Mouse (Mus musculus): ENCODE results near the gene Cd2ap.
"Not testable (repeated sequence)": the region's sequence is repeated elsewhere in the genome, so short reads cannot be mapped to it uniquely, and the experiment has no call there.

Gene Cd2ap

GRCm38 (mm10) chr17:42876001-42876903, at the start of gene Cd2ap:
Gene Cd2ap, minus strand, starts transcription at chr17:42876665.
- DNase-seq (ENCODE audit: low spot score in 2 of 2), result peak; percentile 97 to 99

DNA sequence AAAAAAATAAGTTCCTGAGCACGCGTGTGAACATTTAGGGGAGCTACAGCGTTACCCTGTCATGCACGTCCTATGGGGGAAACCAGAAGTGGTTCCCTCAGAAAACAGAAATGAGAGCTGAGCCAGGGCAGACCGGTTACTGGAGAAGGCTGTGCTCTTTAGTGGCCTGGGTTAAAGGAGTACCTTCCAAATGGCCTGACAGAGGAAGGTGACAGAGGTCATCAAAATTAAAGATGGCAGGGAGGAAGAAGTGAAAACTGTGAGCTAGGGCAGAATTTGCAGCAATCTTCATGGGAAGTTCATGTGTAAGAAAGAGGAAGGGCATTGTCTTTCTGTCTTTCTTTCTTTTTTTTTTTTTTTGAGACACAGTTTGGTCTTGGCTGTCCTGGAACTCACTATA, 48.3 kb upstream of the Cd2ap start:
- DNase-seq (ENCODE audit: low spot score in 2 of 2), result no peak

DNA sequence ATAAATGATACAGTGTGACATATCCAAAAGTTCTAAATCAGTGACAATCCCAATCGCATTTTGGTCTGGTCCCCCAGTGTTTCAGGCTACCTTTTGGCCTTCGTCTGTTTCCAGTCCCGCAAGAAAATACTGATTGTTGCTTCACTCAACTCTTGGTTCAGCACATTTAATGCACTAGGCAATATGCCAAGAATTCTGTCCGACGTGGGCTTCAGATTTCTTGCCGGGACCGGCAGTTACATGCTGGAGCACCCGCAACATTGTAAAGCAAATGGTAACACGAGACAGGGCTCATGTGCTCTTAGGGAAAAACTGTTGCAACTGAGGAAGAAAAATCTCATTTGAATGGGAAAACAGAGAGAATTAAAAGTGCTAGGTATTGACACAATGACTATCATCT, 42.3 kb upstream of the Cd2ap start:
- DNase-seq (ENCODE audit: low spot score in 2 of 2), result no peak

DNA sequence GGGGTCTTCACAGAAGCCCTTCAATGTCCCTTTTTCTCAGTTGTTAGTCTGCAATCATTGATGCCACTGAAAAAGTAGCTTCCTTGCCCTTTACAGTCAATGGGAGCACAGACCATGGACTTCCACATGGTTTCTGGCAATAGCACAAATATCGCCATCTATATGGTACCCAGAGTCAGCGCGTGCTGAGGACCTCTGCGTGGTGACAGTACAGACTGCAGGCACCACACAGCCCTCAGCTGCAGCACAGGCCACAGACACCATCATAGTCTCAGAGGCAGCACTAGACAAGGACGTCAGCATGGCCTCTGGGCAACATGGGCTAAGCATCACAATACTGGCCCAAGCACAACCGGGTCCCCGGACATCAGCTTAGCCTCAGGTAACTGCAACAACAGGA, 38.3 kb upstream of the Cd2ap start:
- DNase-seq (ENCODE audit: low spot score in 2 of 2), result no peak

- no peak for DNase-seq (ENCODE audit: low spot score in 2 of 2)
Measured at GRCm38 (mm10) chr17:42912193-42912592, 35.7 kb upstream of the Cd2ap start.

GRCm38 (mm10) chr17:42910476-42910875, 34.0 kb upstream of the Cd2ap start:
- DNase-seq (ENCODE audit: low spot score in 2 of 2), result no peak

DNA sequence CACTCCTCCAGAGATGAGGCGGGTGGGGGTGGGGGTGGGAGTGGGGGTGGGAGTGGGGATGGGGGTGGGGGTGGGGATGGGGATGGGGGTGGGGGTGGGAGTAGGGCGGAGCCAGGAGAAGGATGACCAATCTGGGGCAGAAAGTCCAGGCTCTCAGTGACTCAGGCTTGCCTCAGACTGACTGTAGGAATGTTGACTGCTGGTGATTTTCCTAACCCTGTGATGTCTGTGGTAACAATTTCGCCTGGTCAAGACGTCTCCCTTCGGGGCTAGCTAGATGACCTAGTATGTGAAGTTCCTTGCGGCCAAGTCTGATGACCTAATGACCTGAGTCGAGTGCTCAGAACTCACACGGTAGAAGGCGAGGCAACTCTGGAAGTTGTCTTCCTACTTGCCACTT, 32.9 kb upstream of the Cd2ap start:
- DNase-seq (ENCODE audit: low spot score in 2 of 2), result no peak

DNA sequence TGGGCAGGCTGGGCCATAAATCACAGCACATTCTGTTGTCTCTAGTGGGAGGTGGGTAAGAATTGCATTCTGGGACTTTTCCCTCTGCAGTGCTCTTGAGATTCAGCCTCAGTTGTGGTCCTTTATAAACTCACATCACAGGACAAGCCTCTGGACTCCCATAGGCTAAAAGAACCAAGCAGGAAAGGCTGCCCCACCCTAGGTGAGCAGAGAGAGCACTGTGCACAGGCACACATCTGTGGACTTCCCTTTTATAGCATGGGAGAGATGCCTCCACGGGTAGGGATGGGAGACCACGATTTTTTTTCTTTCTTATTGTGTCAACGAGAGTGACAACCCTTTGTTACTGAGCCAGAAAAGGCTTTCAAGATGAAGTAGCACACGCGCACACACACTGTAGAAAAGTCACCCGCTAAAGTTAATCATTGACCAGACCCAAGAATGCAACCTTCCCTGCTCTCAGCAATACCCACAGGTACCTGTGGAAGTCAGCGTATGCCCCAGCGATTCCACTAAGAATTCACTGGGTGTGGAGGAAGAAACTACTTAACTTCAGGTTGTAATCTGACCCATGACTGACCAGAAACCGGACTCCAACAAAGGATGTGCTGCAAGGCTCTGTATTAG, 32.4 kb upstream of the Cd2ap start:
- no peak for DNase-seq (ENCODE audit: low spot score in 2 of 2)

DNA sequence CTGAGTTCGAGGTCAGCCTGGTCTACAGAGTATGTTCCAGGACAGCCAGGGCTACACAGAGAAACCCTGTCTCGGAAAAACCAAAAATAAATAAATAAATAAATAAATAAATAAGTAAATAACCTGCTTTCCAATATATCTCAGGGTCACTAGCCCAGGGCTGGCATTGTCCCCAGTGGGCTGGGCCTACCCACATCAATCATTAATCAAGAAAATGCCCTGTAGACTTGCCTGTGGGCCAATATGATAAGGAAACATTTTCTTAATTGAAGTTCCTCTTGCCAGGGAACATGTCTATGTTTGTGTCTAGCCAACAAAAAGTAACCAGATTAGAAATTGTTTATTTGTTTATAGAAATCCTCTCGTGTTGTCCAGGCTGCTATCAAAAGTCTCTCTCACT, 31.7 kb upstream of the Cd2ap start:
- no peak for DNase-seq (ENCODE audit: low spot score in 2 of 2)

DNA sequence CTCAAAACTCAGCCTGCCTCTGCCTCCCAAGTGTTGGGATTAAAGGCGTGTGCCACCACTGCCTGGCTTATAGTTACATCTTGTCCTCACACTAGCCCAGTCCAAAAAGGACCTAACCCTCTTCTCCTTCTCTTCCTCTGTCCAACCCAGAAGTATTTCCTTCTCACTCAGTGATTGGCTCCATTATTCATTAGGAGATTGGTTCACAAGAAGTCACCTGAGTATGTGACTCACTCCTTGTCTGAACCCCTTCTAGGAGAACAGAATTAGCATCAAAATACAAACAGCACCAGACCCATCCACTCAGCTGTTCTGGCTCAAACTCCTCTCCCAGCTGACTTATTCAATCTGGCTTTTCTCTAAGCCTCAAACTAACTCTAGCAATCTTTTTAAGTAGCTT, 30.0 kb upstream of the Cd2ap start:
- not testable (repeated sequence) for DNase-seq (ENCODE audit: low spot score in 2 of 2)

DNA sequence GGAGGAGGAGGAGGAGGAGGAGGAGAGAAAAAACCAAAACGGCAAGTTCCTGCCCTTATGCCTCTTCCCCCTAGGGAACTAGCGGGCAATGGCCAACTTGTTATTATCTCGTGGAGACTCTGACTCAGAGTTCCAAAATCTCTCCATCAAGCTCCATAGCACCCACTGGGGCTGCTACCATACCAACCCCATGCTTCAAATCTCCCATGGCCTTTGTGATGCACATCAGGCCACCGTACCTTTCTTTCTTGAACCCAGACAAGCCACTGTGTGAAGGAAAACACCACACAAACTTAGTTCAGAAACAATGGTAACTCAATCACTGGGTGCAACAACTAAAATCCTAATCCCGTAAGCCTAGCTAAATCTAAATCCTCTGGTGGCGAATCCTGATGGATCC, 29.5 kb upstream of the Cd2ap start:
- DNase-seq (ENCODE audit: low spot score in 2 of 2), result no peak

GRCm38 (mm10) chr17:42900795-42901194, 24.3 kb upstream of the Cd2ap start:
- no peak for DNase-seq (ENCODE audit: low spot score in 2 of 2)

DNA sequence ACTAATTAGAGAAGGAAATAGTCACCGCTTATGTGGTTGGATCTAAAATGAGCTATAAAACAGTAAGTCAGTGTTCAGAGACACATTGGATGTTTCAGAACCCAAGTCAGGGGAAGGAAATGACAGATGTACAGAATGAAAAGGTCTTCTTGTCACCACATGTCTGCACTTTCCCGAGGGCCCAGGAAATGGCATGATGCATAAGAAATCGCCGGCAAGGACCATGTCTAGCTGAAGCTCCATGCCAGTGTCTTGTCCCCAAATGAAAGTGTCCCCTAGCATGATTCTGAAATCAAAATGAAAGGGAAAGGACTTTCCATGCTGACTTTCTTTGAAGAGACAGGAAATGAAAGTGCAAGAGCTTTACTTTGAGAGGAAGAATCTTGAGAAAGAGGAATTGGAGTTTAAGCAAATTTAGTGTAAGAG, 10.8 kb upstream of the Cd2ap start:
- no peak for DNase-seq (ENCODE audit: low spot score in 2 of 2)

DNA sequence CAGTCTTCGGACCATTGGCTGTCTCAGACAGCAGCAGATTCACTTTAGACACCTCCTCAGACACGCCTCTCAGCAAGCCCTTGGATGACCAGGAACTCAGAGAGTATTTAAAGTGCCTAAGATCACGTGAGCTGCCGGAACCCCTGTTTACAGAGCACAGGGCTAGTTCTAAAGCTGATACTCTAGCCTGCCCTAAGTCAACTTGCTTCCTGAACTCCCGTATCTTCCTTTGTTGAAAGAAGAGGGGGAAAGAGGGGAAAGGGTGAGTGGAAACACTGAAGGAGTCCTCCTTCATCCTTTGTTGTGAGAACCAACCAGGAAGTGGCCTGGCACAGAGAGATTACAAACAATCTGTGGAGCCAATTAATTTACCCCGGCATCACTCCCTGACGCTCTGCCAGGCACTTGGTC, 8.6 kb upstream of the Cd2ap start:
- no peak for DNase-seq (ENCODE audit: low spot score in 2 of 2)

GRCm38 (mm10) chr17:42884382-42884781, 7.9 kb upstream of the Cd2ap start:
- DNase-seq (ENCODE audit: low spot score in 2 of 2), result no peak

- peak; percentile 38 to 68 for DNase-seq (ENCODE audit: low spot score in 2 of 2)
Measured at GRCm38 (mm10) chr17:42883769-42884168, 7.3 kb upstream of the Cd2ap start.

GRCm38 (mm10) chr17:42883315-42883714, 6.8 kb upstream of the Cd2ap start:
- DNase-seq (ENCODE audit: low spot score in 2 of 2), result peak in 1 of 2 experiments; percentile 19

DNA sequence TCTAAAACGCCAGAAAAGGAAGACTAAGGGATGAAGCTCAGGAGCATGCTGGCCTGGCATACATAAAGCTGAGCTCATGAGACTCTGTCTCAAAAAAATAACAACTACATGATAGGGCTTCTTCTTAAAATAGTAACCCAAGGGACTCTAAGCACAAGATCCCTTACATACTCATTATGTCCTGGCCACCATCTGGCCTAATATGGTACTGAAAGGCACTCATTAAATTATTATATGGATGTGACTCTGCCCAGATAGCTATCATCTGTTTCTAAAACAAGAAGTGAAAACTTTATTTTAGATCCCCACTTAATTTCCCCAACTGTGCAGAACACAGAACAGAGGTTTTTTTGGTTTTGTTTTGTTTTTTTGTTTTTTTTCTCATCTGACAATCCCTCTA, 6.4 kb upstream of the Cd2ap start:
- DNase-seq (ENCODE audit: low spot score in 2 of 2), result no peak

DNA sequence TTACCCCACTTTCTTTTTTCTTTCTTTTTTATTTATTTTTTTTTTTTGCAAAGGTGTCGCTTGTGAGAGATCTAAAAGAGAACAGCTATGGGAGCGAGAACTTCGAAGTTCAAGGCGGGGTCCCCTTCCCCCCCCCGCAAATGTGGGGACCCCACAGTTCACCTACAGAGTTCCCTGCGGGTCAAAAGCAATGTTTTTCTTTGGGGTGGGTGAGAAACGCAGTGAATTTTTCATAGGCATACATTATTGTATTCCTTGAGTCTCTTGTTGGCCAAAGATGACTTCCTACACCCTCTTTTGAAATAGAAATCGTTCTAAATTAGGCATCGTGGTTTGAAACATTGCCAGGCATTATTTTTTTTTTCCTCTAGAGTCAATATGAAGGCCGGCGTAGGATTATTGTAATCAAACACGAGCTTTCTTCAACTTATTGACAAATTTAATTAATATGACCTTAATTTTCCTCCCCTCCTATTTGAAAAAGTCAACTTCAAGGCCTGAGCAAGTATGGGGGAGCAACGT, 500 bp upstream of the Cd2ap start:
- DNase-seq (ENCODE audit: low spot score in 2 of 2), result no peak

DNA sequence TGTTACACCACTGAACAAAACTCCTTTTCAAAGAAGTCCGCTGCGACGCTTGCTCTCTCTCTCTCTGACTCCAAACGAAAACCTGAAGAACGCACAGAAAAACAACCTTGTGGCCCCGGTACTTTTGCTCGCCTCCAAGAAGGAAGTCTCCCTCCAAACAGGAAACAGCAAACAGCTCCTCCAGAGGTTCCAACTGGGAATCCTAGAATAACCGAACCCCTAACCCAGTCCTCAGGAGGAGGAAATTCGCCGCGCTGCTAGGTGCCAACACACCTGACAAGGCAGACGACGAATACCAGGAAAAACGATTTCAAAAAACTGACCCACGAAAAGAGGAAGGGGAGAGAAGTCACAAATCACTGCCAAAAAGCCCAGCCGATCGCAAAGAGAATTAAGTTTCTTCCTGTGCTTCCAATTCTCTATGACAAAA, 879 bp downstream of the Cd2ap start:
- DNase-seq (ENCODE audit: low spot score in 2 of 2), result peak; percentile 17 to 66

DNA sequence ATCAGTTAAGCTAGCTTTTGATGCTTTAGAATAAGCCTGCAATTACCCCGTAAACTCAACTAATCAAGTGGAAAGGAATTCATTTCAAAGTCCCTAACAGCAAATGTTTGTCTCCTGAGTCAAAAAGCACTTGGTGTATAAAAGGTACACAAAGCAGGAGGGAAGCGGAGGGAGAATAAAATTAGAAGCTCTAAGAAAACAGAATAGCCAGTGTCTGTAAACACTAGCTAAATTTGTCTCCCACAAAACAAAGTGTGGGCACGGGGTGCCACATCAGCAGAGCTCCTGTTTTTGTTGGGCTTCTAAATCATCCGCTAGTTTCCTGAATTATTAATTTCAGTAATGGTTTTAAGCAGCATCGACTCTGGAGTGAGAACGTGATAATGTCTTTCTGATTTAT, 1.4 kb downstream of the Cd2ap start:
- DNase-seq (ENCODE audit: low spot score in 2 of 2), result no peak

DNA sequence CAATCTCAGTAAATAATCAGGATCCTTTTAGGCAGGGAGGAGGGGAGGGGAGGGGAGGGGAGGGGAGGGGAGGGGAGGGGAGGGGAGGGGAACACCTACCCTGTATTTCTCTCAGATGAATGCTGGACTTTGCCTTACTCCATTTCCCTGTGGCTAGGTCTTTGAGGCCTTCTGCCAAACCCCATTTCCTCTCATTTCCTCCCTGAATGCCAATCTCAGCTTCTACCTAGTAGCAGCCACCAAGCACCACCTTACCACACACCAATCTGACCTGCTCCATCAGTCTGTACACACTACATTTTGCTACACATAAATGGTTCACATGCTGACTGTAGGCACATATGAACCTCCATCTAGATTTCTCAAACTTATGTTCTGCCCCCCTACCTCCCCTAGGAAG, 6.0 kb downstream of the Cd2ap start:
- DNase-seq (ENCODE audit: low spot score in 2 of 2), result no peak

GRCm38 (mm10) chr17:42863186-42863585, 13.3 kb downstream of the Cd2ap start:
- DNase-seq (ENCODE audit: low spot score in 2 of 2), result no peak
